Mouse (Mus musculus) megakaryocyte-erythroid progenitor cell, adult 5-6 weeks (primary cell): ENCODE results near the gene Rhobtb1. TPM values are rescaled to one million over a fixed set of nuclear protein-coding genes. Genes with fewer than 3 reads are reported as not detected.

ENCODE experiments used
- ATAC-seq: replicated peaks from 2 replicates; pipeline ENCODE4 v1.8.0; 2016; ENCODE audit warnings: mild to moderate bottlenecking, inconsistent platforms; ENCODE audit not compliant: severe bottlenecking, poor library complexity, low FRiP score, low TSS enrichment
- total RNA-seq, 2 experiments: library from RNA; stranded (forward) in 1 of 2; stranded (reverse) in 1 of 2; fragments of 200-1000, 215-1000 nt in 1 of 2; fragments of >200 nt in 1 of 2; fragmentation: Nextera tagmentation in 1 of 2; gene quantifications; 2 replicates each; pipeline ENCODE4 v1.2.3; 2014 to 2017

The Rhobtb1 gene
- total RNA-seq, 2 experiments from 2014 or later, result 4.1 TPM; not detected in 1

DNA sequence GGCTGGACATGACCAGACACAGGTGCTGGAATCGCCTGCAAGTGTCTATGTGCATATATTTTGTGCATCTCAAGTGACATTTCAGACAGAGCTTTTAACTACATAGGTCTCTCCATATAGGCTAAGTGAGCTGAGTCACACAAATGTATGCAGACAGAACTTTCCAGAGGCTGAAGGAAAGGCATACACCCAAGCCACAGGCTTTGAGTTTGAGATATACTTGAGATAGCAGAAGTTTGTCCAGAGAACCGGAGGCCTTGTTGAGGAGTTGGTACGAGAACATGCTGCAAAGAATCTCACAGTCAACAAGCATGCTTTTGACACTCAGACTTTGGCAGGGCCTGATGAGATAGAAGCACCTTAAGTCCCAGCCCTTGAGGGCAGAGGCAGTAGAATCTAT lies 151.4 kb downstream of the Rhobtb1 start:
- no peak for ATAC-seq

DNA sequence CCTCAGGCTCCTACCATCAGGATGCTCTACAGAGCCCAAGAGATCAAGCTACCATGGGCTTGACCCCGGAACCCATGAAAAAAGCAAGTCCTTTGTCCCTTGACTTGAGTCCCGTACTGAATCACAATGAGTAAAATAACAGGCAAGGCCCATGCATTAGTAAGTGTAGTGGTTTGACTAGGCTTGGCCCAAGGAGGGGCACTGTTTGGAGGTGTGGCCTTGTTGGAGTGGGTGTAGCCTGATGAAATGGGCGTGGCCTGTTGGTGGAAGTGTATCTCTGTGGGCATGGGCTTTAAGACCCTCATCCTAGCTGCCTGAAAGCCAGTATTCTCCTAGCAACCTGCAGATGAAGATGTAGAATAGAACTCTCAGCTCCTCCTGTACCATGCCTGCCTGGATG lies 153.6 kb downstream of the Rhobtb1 start:
- ATAC-seq, result no peak

DNA sequence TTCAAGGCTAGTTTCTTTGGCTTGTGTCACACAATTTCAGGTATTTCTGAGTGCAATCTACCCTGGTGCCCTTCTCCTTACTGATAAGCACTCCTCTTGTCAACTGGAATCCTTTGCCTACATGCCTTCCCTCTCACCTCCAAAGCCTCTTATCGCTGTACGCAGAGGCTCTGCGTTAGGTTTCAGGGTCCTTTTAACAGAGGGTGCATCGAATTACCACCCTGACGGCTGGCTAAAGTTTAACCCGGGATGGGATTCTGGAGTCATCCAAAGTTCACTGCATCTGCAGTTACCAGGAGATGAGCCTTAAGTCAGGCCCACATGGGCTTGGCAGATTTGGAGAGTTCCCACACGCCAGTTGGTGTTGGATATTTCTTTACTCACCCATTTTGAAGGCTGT lies 154.4 kb downstream of the Rhobtb1 start:
- peak; percentile 32; the same call in 1 of the 2 replicates for ATAC-seq

DNA sequence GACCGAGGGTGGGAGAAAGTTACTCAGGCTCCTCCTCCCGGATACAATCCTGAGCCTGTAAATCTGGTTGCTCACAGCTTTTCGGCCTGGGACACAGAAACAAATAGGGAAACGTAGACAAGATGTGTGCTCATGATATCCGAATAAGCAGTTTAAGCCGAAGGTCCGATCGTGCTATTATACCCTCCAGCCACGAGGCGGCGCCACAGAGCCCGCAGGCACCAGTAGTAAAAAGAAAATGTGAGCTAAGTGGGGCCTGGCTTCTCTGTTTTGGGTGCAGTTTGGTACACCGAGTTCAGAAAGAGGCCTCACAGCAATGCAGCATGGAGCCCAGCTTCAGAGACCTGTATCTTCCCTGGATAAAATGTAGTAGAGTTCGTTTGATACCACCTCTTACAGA lies 155.0 kb downstream of the Rhobtb1 start:
- peak; percentile 60; the same call in 1 of the 2 replicates for ATAC-seq

DNA sequence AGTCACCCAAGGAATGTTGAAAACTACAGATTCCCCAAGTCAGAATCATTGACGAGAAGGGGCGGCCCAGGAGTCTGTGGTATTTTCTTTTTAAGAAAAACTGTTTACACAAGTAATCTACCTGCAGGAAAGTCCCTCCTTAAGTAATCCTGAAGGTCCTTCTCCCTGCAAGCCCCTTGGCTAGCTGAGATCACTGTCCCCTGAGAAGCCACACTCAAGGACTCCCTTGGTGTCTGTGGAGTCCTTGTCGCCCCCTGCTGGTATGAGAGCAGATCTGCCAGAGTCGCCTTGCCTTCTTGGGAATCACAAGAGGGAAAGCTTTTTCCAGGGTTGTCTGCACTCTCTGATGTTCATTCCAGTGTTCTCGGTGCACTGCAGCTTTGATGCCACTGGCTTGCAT lies 155.8 kb downstream of the Rhobtb1 start:
- peak; percentile 57; the same call in 1 of the 2 replicates for ATAC-seq

DNA sequence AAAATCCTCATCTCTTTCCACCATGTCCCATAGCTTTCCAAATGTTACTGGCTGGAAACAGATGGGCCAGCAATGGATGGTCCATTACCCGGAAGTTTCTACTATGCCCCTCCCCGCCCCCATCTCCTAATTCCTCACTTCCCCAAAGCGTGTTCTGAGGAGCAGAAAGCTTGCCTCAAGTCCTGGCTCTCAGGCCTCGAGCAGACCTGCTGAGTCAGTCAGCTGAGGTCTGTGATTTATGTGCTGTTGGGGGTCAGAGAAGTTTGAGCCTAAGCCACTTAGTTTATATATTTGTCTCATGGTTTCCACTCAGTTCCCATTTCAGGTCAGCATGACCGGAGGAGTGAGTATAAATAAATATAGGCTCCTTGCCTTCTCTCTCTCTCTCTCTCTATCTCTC lies 157.9 kb downstream of the Rhobtb1 start:
- ATAC-seq, result no peak

DNA sequence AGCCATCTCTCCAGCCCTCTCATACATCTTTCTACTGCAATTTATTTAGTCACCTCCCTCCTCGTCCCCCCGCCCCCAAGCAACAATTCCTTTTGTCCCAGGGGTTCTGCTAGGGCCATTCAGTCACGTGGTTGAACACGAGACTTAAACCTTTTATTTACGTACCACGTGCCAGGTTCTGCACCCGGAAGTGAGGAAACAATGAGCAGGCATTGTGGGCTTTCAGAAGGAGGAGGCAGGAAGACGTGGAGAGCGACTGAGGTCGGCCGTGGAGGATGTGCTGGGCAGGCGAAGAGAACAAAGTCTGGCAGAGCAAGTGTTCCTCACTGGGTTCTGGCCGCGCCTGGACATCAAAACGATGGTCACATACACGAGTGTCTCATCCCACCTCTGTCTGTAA lies 160.6 kb downstream of the Rhobtb1 start:
- ATAC-seq, result no peak

DNA sequence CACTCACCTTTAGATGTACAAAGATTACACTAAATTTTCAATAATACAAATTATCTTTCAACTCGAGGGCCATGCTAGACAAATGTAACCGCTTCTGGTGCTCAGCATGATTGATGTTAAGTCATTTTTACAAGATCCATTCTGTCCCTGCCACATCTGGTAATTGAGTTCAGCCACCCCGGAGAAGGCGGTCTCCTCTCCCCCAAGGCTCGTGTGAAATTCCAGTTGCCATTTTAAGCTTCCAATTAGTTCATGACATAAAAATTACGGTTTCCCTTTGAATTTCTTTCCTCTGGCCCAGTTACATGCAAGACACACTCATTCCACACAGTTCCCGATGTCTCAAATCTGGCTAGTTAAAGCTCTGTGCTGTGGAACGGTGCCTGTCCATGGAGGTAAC lies 162.7 kb downstream of the Rhobtb1 start:
- ATAC-seq, result no peak

DNA sequence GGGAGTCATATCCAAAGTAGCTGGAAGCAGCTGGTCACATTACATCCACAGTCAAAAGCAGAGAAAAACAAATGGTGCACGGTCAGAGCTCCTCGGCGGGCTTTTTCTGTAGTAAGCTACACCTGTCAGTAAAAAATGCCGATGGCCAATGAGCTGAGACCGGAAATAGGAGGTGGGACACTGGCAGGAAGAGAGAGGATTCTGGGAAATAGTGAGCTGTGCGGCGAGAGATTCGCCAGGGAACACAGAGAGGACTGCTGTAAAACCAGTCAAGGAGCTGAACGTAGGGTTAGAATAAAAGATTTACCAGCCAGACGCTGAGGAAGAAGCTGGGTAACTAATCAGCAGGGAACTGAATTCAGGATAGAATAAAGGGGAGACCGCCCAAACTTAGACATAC lies 167.3 kb downstream of the Rhobtb1 start:
- ATAC-seq, result no peak

DNA sequence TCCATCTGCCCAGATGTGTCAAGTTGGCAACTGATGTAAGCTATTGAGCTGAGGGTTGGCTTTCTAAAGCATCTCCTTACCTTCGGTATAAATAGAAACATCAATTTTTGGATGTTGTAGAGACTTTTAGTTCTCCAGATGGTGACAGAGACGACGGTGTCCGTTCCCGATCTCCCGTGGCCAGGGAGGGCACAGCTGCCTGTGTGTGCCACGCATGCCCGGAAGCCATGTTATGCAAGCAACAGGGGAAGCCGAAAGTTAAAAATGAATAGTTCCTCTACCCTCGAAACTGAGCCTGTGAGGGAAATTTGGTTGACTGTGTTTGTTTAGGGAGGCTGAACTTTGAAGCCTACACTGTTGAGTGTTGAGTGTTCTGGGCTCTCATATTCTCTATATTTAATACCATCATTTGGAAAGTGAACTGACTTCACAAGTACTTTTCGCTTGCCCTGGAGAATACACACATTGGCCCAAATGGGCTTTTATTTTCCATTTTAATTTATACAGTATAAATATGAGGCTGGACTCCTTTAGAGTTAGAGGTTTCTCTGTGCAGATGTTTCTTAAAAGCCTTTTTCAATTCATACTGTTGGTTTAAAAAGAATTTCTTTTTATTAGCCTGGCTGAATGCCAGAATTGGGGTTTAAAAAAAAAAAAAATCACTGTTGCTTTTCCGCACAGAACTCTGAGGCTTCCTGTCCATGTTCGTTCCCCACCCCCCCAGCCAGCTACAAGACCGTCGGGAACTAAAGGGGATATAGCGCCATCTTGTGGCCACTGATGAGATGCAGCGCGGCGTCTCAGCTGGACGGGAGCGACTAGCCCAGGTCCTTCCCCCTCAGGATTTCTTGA lies 169.7 kb downstream of the Rhobtb1 start:
- peak; percentile 90 for ATAC-seq

DNA sequence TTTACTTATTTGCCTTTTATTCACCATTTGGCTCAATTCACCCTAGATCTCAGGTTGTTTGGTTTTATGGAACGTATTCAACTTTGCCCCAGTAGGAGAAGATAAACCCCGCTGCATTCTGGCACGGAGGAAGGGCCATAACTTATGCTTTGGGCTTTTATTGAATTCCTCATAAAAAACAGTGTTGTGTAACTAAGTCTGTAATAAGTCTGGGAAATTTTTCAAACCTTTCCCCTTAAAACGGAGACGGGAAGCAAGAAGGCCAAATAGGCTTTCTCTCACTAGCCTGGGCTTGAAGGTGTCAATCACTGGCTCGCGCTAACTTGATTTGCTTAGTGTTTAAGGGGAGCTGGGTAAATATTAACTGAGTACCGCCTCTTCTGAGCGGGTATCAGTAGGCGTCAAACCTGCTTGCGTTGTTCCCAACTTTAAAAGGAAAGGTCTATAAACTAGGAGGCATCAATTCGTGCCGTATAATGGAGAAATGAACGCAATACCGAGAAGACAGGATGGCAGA lies 170.3 kb downstream of the Rhobtb1 start:
- no peak for ATAC-seq

DNA sequence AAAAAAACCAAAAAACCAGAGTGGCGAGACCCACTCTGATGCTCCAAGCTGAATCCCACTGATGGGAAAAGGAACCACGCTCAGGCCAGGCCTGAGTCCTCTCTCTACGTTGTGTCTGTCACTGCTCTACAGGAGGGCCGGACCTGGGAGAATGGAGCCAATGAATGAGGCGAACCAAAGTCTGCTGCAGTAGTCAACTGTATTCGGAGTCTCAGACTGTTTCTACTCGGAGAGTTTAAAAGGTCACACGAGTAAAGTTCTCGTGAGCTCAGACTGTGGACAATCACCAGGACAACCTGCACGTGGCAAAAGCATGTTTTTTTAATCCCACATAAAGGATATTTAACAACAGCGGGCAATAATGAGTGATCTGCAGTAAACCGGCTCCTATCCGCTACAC lies 172.8 kb downstream of the Rhobtb1 start:
- ATAC-seq, result no peak

DNA sequence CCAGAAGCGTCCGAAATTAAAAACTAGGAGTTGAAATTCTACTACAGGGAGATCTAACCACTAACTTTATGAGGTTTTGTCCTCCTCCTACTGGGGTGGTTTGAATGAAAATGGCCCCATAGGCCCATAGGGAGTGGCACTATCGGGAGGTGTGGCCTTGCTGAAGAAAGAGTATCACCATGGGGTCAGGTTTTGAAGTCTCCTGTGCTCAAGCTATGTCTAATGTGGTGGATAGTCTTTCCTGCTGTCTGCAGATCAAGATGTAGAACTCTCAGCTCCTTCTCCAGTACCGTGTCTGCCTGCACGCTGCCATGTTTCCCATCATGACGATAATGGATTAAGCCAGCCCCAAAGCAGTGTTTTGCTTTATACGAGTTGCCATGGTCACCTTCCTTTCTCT lies 173.6 kb downstream of the Rhobtb1 start:
- no peak for ATAC-seq

DNA sequence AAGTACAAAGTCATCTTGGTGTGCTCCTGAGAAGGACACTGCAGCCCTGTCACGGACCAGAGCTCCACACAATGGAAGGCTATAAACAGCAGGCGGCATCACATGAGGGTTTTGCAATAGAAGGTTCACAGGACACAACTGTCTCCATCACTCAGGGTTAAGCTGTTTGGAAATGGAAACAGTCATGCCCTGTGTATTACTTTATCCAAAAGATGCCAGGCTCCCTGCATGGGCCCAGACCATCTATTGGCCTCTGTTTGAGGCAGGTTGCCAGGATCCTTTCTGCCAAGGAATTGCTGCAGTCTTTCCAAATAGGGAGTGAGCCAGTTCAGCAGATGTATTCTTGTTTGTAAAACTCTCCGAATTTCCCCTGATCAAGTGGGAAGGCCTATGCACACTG lies 175.2 kb downstream of the Rhobtb1 start:
- ATAC-seq, result no peak

DNA sequence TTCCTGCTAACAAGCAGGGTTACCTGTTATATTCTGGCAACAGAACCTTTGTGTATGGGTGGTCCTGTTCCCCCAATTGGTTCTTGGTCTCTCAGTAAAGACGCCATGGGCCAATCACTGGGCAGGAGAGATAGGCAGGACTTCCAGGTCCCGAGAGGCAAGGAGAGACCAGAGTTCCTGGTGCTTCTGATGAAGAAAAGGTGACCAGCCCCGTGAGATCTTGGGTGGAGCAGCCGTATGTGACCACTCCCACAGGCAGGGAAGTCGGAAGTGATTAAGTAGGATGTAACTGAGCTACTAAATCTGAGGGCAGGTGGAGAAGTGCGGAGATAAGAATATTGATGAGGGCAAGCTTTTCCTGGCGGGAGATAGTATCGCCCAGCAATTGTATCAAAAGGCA lies 176.1 kb downstream of the Rhobtb1 start:
- no peak for ATAC-seq

DNA sequence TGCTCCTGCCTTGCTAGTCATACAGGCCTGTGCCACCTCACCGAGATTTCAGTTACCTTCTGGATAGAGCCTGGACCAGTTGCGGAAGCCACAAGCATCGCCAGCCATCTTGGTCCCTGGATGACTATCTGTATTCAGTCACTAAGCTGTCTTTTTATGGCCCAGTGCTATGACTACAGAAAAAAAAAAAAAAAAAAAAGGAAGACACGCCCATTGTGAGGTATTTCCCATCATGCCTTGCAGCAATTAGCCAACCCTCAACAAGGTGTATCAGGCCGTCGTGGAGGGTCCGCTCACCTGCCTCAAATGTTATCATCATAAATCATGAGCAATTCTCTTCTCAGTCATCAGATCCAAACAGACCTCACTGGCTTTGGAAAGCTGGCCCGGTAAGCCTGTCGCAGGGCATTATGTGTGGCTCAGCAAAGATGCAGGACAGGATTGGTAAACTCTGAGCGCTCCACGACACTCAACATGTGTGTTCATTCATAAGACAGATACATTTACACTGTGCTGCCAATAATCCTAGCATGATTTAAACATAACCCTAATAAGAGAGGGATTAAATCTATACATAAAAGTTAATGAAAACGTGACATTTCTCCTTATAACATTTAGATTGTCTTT lies 176.9 kb downstream of the Rhobtb1 start:
- ATAC-seq, result no peak

DNA sequence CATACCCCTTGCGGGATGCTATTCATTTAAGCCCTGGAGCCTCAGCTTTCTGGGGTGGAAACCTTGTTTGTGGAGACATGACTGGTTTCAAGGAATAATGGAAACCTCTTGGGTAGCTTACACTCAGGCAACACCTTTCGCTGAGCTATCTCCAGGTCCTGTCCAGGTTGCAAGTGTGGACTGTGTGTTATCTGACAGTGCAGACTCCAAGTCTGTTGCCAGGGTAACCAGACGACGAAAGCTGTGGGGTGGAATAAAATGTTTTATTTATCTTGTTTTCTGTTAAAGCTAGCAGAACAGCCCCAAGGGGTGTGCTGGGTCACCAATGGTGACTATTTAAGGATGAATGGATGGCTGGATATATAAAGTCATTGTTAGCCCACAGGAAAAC lies 177.4 kb downstream of the Rhobtb1 start:
- ATAC-seq, result peak; percentile 92

DNA sequence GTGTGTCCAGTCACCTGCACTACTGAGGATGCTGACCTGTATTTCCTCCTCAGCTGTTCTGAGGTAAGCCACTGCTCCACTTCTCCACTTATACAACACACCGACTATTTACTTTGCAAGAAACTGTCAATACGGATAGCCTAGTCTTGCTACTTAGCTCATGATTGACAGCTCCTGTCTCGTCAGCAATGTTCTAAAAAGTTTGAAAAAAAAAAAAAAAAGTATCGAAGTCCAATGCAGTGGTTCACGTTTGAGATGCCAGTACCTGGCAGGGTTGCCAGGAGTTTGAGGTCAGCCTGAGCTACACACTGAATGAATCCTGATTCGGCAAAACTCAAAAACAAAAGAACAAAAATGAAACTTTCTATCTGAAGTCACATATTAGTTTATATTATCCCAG lies 180.0 kb downstream of the Rhobtb1 start:
- ATAC-seq, result no peak

DNA sequence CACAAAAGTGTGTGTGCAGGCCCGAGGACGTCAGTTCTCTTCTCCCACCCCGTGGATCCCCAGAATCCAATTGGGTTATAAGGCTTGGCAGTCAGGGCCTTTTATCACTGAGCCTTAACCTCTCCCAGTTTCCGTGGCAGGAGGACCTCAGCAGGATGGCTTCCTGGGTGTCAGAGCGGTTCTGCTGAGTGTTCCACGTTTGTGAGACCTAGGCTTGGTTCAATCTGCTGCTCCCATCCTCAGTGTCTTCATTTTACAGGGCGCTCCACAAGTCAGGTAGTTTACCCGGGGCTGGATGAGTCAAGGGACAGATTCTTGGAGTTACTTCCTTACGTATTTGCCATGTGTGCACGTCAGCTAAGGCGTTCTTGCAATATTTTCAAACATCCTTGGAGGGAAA lies 182.0 kb downstream of the Rhobtb1 start:
- ATAC-seq, result no peak

DNA sequence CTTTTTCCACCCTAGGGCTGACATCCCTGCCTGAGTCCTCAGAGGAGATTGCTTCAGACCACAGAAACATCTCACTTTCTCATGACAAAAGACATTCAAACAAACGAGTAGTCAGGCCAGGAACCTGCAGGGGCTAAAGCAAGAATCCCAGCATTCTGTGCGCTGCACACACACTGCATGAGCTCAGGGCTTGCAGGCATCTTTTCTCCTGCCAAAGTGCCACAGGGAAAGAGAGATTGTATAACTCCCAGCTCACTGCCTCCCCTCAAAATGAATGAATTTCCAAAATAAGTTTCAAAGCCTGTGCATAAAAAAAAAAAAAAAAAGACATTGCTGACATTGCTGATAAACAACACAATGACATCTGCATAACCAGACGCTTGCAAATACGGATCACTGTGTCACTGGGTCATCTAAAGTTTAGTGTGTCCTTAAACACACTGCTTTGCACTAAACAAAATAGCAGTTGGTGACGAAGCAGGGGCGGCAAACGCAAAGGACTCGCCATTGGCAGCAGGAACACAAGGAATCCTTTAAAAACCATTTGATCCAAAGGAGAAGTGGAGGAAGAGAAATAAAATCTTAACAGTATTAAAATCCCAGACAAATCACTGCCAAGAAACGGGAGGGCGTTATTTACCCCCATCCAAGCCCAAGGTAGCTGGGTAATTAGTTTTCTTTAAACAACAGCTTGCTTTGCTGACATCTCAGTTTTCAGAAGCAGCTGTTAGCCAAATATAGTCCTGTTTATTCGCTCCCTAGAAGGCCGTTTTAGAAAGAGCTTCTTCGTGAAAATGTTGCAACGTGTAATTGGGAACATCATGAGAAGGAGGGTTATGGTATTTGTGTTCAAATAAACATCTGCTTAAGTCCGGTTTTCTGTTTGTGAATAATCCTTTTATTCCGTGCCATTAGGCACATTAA lies 183.3 kb downstream of the Rhobtb1 start:
- ATAC-seq, result no peak
